Mouse (Mus musculus) ES-E14 (cell line): ENCODE measurements around the gene Cd79b.

ENCODE experiments used
- CHD2 ChIP-seq: IDR thresholded peaks from 2 replicates; pipeline ENCODE4 v1.6.1; 2014; ENCODE audit warnings: mild to moderate bottlenecking, low read depth, low read length, inconsistent platforms
- HCFC1 ChIP-seq: IDR thresholded peaks from 2 replicates; pipeline ENCODE4 v1.6.1; 2012; ENCODE audit warnings: low read length, inconsistent platforms, borderline replicate concordance; ENCODE audit not compliant: insufficient read depth
- MAFK ChIP-seq: IDR thresholded peaks from 2 replicates; pipeline ENCODE4 v1.6.1; 2014; ENCODE audit warnings: mild to moderate bottlenecking, low read depth, low read length, inconsistent platforms; ENCODE audit not compliant: insufficient read depth
- ZC3H11A ChIP-seq: IDR thresholded peaks from 2 replicates; pipeline ENCODE4 v1.6.1; 2012; ENCODE audit warnings: low read depth, mild to moderate bottlenecking, inconsistent platforms, low read length, borderline replicate concordance
- ZNF384 ChIP-seq: IDR thresholded peaks from 2 replicates; pipeline ENCODE4 v1.6.1; 2012; ENCODE audit warnings: low read depth, low read length, inconsistent platforms

DNA sequence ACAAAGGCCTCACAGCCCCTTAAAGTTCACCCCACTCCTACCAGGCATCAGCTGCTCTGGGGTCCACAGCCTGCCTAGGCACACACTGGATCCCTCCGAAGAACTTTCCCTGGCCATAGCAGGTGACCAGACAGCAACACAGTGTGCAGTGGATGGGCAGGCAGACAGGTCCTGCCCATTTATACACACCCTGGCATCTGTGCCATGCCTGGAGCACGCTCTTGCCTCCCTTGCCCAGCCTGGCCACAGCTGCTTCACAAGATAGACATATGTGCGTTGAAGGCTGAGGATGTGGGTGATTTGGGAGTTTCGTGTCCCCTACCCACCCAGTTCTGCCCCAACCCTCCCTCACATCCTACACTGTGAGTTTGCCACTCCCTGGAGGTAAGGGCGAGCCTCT is 23.5 kb upstream of the Cd79b start:
- TF ChIP-seq HCFC1 = no peak
- TF ChIP-seq ZC3H11A = no peak
- TF ChIP-seq MAFK = no peak
- no peak for TF ChIP-seq ZNF384
- no peak for TF ChIP-seq CHD2
